Mouse (Mus musculus) heart, postnatal 0 days (tissue): ENCODE measurements around the gene Tmem30a.

ENCODE experiments used
- CTCF ChIP-seq: IDR thresholded peaks from 2 replicates; pipeline ENCODE4 v1.5.1; 2016; ENCODE audit warnings: antibody characterized with exemption, control low read depth, low read depth
- EP300 ChIP-seq: IDR thresholded peaks from 2 replicates; pipeline ENCODE4 v1.6.1; 2016; ENCODE audit warnings: antibody characterized with exemption, low read depth

GRCm38 (mm10) chr9:79723090-79723489 lies 70.2 kb downstream of the Tmem30a start:
- TF ChIP-seq CTCF (peak; percentile 74), EP300 (no peak)
